Mouse (Mus musculus) activated CD4-positive, CD25-positive, alpha-beta regulatory T cell, adult 9 weeks (primary cell): ENCODE data around the gene Phox2b. TPM values are rescaled to one million over a fixed set of nuclear protein-coding genes. Genes with fewer than 3 reads are reported as not detected.

Experiments
- polyA plus RNA-seq: library from polyadenylated mRNA; unstranded; fragments of 100-300 nt; shearing (Covaris generic); gene quantifications from one replicate; pipeline ENCODE4 v1.2.1, GENCODE M21; 2017

The Phox2b gene
- not detected for polyA plus RNA-seq

GRCm38 (mm10) chr5:67098733-67099323 lies at the start of gene Phox2b:
TSS of gene Phox2b (minus strand) at chr5:67099301.

Other genes with a start within 250 kb of the Phox2b start
- 129 TPM for gene Tmem33, start 161.3 kb upstream of the Phox2b start, polyA plus RNA-seq
- gene Slc30a9, start 207.7 kb upstream of the Phox2b start, polyA plus RNA-seq: 14.3 TPM